Mouse (Mus musculus): ENCODE results near the gene Olfr1308. TPM values are rescaled to one million over a fixed set of nuclear protein-coding genes. Genes with fewer than 3 reads are reported as not detected.

The Olfr1308 gene
- not detected in 2 replicates for polyA plus RNA-seq (2015; fragmentation: Nextera tagmentation; extraction: Ambion mirVana)

GRCm38 (mm10) chr2:111964844-111965243 is at the start of gene Olfr1308:
TSS of gene Olfr1308 (minus strand) at chr2:111964944.
- H3K9me3 ChIP-seq (replicated peaks): no peaks in the 10 kb centered on the region
- H3K4me3 ChIP-seq (replicated peaks): no peak within 1 kb of the TSS
- H3K36me3 ChIP-seq (replicated peaks): no peaks in the 10 kb centered on the region
- no peak within 1 kb of the TSS for H3K9ac ChIP-seq
- no peak within 1 kb of the TSS for H3K27ac ChIP-seq (replicated peaks)
- no peak for ATAC-seq (ENCODE audit: insufficient read depth)
- H3K27me3 ChIP-seq: no peaks in the 10 kb centered on the region
- no peaks in the 10 kb centered on the region for H3K4me1 ChIP-seq (replicated peaks)
- no peak within 1 kb of the TSS for H3K4me2 ChIP-seq
- WGBS (ENCODE audit: insufficient replicate concordance): 20% methylated on average over 1 of the region's 1 CpGs

- Histone ChIP-seq H3K36me3 (replicated peaks) (no peaks in the 10 kb centered on the region), H3K4me2 (no peak within 1 kb of the TSS), H3K4me1 (replicated peaks) (no peaks in the 10 kb centered on the region), H3K4me3 (replicated peaks) (no peak within 1 kb of the TSS), H3K27me3 (no peaks in the 10 kb centered on the region), H3K27ac (replicated peaks) (no peak within 1 kb of the TSS), H3K9me3 (replicated peaks) (no peaks in the 10 kb centered on the region), H3K9ac (no peak within 1 kb of the TSS)
- ATAC-seq (ENCODE audit: insufficient read depth): no peak
Measured at GRCm38 (mm10) chr2:112012608-112013007, 47.9 kb upstream of the Olfr1308 start, which contains the start of gene Olfr1310. TSS of gene Olfr1310 (minus strand) at chr2:112012708.

- no peak within 1 kb of the TSS for H3K27ac ChIP-seq (replicated peaks)
- no peaks in the 10 kb centered on the region for H3K4me1 ChIP-seq (replicated peaks)
- no peaks in the 10 kb centered on the region for H3K36me3 ChIP-seq (replicated peaks)
- no peak within 1 kb of the TSS for H3K4me3 ChIP-seq (replicated peaks)
- 25% methylated on average over 1 of the region's 1 CpGs for WGBS (ENCODE audit: insufficient replicate concordance)
- no peaks in the 10 kb centered on the region for H3K9me3 ChIP-seq (replicated peaks)
- no peak within 1 kb of the TSS for H3K4me2 ChIP-seq
- H3K27me3 ChIP-seq: no peaks in the 10 kb centered on the region
- ATAC-seq (ENCODE audit: insufficient read depth): no peak
- no peak within 1 kb of the TSS for H3K9ac ChIP-seq
Measured at GRCm38 (mm10) chr2:111990181-111990580, 25.4 kb upstream of the Olfr1308 start, which contains the start of gene Olfr1309. TSS of gene Olfr1309 (minus strand) at chr2:111990281.

GRCm38 (mm10) chr2:111949340-111949739 is 15.4 kb downstream of the Olfr1308 start, which contains the start of gene Olfr1307:
TSS of gene Olfr1307 (minus strand) at chr2:111949440.
- H3K36me3 ChIP-seq (replicated peaks): no peaks in the 10 kb centered on the region
- ATAC-seq (ENCODE audit: insufficient read depth): no peak
- no peaks in the 10 kb centered on the region for H3K9me3 ChIP-seq (replicated peaks)
- H3K4me2 ChIP-seq: no peak within 1 kb of the TSS
- H3K27ac ChIP-seq (replicated peaks): no peak within 1 kb of the TSS
- H3K9ac ChIP-seq: no peak within 1 kb of the TSS
- 53% methylated on average over 1 of the region's 1 CpGs for WGBS (ENCODE audit: insufficient replicate concordance)
- H3K4me1 ChIP-seq (replicated peaks): no peaks in the 10 kb centered on the region
- no peak within 1 kb of the TSS for H3K4me3 ChIP-seq (replicated peaks)
- no peaks in the 10 kb centered on the region for H3K27me3 ChIP-seq

- Histone ChIP-seq H3K9ac (no peak within 1 kb of the TSS), H3K4me3 (replicated peaks) (no peak within 1 kb of the TSS), H3K4me1 (replicated peaks) (no peaks in the 10 kb centered on the region), H3K27me3 (no peaks in the 10 kb centered on the region), H3K9me3 (replicated peaks) (no peaks in the 10 kb centered on the region), H3K36me3 (replicated peaks) (no peaks in the 10 kb centered on the region), H3K27ac (replicated peaks) (no peak within 1 kb of the TSS), H3K4me2 (no peak within 1 kb of the TSS)
- WGBS (ENCODE audit: insufficient replicate concordance): 73% methylated on average over 1 of the region's 1 CpGs
- no peak for ATAC-seq (ENCODE audit: insufficient read depth)
Measured at GRCm38 (mm10) chr2:111916171-111916570, 48.6 kb downstream of the Olfr1308 start, which contains the start of gene Olfr1306. TSS of gene Olfr1306 (minus strand) at chr2:111916271.

Other genes with a start within 250 kb of the Olfr1308 start
- gene Olfr1301, start 213.9 kb downstream of the Olfr1308 start, polyA plus RNA-seq (2015; fragmentation: Nextera tagmentation; extraction: Ambion mirVana): not detected in 2 replicates
- gene Olfr1302, start 187.5 kb downstream of the Olfr1308 start, polyA plus RNA-seq (2015; fragmentation: Nextera tagmentation; extraction: Ambion mirVana): not detected in 2 replicates
- gene Olfr1303, start 144.6 kb downstream of the Olfr1308 start, polyA plus RNA-seq (2015; fragmentation: Nextera tagmentation; extraction: Ambion mirVana): not detected in 2 replicates
- not detected in 2 replicates for gene Olfr1305, start 87.8 kb downstream of the Olfr1308 start, polyA plus RNA-seq (2015; fragmentation: Nextera tagmentation; extraction: Ambion mirVana)
- not detected in 2 replicates for gene Olfr1306, start 48.7 kb downstream of the Olfr1308 start, polyA plus RNA-seq (2015; fragmentation: Nextera tagmentation; extraction: Ambion mirVana)
- gene Olfr1307, start 15.5 kb downstream of the Olfr1308 start, polyA plus RNA-seq (2015; fragmentation: Nextera tagmentation; extraction: Ambion mirVana): not detected in 2 replicates
- gene Olfr1309, start 25.3 kb upstream of the Olfr1308 start, polyA plus RNA-seq (2015; fragmentation: Nextera tagmentation; extraction: Ambion mirVana): not detected in 2 replicates
- gene Olfr1310, start 47.8 kb upstream of the Olfr1308 start, polyA plus RNA-seq (2015; fragmentation: Nextera tagmentation; extraction: Ambion mirVana): not detected in 2 replicates
- gene Olfr1311, start 59.5 kb upstream of the Olfr1308 start, polyA plus RNA-seq (2015; fragmentation: Nextera tagmentation; extraction: Ambion mirVana): not detected in 2 replicates
- not detected in 2 replicates for gene Olfr1312, start 85.3 kb upstream of the Olfr1308 start, polyA plus RNA-seq (2015; fragmentation: Nextera tagmentation; extraction: Ambion mirVana)
- not detected in 2 replicates for gene Olfr1313, start 112.9 kb upstream of the Olfr1308 start, polyA plus RNA-seq (2015; fragmentation: Nextera tagmentation; extraction: Ambion mirVana)
- gene Olfr1314, start 131.8 kb upstream of the Olfr1308 start, polyA plus RNA-seq (2015; fragmentation: Nextera tagmentation; extraction: Ambion mirVana): not detected in 2 replicates
- not detected in 2 replicates for gene Olfr1315-ps1, start 150.5 kb upstream of the Olfr1308 start, polyA plus RNA-seq (2015; fragmentation: Nextera tagmentation; extraction: Ambion mirVana)
- not detected in 2 replicates for gene Olfr1316, start 170.0 kb upstream of the Olfr1308 start, polyA plus RNA-seq (2015; fragmentation: Nextera tagmentation; extraction: Ambion mirVana)
- not detected in 2 replicates for gene Olfr1317, start 175.4 kb upstream of the Olfr1308 start, polyA plus RNA-seq (2015; fragmentation: Nextera tagmentation; extraction: Ambion mirVana)
- not detected in 2 replicates for gene Olfr1318, start 189.3 kb upstream of the Olfr1308 start, polyA plus RNA-seq (2015; fragmentation: Nextera tagmentation; extraction: Ambion mirVana)

Data from liver, embryonic 15.5 days (tissue).